Mouse (Mus musculus) Muller cell, postnatal 12 days (primary cell): ENCODE data around the gene Aes.

Source experiments
- DNase-seq: peaks from one replicate; pipeline ENCODE4 v3.0.0-alpha.2; 2015; ENCODE audit errors: inconsistent ontology term

Aes gene

GRCm38 (mm10) chr10:81568381-81569191 is 9.3 kb downstream of the Aes start:
- no peak for DNase-seq

DNA sequence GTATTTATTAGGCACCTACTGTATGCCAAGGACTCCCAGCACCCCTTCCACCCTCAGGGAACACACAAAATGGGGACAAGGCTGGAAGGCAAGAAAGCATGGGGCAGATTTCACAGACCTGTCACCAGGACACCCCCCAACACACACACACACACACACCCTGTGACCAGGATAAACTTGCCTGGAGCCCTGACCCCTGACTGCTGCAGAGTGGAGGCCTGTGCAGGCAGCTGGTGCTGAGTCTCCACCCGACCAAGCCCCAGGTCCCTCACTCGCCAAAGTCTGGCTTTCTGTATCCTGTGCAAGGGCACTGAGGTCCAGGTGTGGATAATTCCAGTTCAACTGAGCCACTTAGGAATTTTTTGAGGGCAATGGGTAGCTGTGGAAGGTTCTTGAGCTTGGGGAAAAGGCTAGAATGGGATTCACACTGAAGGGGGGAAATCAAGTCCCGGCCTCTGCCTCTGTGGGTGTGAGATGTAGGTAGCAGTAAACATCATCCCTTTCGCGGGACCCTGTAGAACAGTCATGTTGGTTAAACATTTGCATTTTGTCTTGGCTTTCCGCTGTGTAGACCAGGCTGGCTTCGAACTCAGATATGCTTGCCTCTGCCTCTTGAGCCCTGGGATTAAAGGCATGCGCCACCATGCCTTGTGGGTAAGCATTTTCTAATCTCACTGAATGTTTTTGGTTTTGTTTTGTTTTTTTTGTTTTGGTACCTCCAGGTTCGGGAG is 10.4 kb downstream of the Aes start:
- no peak for DNase-seq

DNA sequence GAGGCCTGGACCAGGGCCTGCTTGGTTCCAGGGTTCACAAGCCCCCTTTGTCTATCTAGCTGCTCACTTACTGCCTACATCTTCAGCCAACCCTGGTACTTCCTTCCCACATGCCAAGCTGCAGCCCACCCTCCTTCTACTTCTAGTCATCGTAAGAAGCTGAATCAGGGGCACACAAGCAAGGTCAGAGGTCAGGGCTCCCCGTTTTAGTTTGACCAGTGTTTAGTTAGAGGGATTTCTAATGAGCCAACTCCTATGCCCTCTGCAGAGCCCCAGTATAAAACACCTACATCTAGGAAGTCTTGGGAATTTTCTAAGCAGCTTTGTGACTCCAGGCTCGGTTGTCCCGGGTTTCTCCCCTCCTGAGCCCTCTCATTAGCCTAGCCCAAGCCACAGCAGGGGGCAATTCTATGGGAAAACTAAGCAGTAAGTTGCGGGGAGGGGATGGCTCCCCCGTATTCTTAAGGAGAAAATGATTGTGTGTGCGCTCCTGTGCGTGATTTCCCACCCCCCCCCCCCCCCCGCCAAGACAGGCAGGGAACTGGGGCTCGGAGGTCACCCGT is 11.0 kb downstream of the Aes start:
- DNase-seq, result no peak

GRCm38 (mm10) chr10:81570831-81571500 is 11.7 kb downstream of the Aes start:
- DNase-seq, result peak; percentile 98

DNA sequence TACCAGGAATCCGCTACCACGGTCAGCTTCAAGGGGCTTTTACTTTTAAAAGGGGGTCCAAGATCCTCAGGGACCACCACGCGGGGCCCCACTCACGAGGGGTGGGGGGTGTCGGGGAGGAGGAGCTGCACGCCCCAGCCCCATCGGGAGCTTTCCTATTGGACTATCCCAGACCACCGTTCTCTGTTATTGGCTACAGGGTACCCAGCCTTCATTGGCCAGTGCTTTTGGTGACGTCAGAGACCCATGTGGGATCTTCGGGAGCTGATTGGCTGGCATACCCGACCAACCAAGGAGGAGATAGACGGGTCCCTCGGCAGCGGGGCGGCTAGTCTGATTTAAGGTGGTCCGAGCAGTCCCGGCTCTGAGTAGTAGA is 12.2 kb downstream of the Aes start:
- peak; percentile 98 for DNase-seq

DNA sequence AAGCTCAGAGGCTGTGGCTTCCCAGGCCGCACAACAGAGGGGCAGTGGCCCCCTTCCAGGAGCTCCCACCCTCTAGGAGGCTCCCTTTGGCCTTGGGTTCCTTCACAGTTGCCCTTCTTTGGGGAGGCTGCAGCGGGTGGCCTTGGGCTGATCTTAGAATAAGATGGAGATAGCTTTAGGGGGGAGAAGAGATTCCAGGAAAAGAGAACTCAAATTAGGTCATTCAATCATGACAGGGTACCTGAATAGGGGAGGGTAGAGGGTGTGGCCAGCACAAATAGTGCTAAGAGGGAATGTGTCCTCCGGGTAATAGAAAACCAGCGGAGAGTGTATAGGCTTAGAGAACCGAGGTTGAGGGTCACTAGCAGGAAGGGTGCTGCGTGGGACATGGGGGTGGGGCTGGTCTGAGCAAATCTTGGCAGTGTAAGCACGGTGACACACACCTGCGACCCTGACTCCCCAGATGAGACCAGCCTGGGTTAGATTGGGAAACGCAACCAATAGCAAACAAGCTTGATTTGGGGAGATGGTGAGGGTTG is 12.9 kb downstream of the Aes start:
- DNase-seq, result no peak

- DNase-seq, result no peak
These were observed 13.7 kb downstream of the Aes start for GRCm38 (mm10) chr10:81572975-81573374.

DNA sequence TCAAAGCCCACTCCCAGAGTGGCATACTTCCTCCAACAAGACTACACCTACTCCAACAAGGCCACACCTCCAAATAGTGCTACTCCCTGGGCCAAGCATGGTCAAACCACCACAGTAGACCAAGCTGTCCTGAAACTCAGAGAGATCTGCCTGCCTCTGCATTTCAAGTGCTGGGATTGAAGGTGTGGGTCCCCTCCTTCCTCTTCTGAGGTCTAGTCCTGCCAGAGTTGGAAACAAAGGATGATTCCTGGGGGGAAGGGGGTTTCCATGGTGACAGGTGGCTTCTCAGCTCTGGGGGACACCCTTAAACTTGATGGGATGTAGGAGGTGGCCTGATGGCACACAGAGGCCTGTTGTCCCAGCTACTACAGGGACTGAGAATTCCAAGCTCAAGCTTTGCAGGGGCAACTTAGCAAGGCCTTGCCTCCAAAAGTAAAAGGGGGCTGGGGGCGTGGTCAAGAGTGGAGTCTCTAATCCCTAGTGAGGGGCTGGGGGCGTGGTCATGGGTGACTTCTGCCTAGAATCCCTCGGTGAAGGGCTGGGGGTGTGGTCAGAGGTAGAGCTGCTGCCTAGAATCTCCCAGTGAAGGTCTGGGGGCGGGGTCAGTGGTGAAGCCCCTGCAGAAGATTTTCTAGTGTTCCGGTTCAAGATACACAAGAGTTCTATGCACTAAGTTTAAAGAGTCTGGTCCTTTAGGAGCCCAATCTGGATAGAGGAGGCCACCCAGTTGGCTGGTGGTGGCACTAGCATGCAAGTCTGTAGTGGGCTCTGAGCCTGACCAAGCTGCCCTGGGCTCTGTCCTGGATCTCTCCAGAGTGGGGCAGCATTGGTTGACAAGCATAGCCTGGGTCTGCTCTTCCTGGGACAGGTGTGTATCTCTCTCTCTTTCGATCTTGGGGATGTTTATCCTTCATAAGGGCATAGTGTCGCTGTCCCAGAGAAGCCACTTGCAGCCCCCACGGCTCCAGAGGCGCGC is 15.1 kb downstream of the Aes start, which contains the start of gene Tle2:
Gene Tle2, plus strand, starts transcription at position 481 of the 976 bp plus-strand sequence.
- DNase-seq, result no peak

GRCm38 (mm10) chr10:81575208-81575631 is 15.9 kb downstream of the Aes start:
- peak; percentile 52 for DNase-seq

GRCm38 (mm10) chr10:81575695-81576094 is 16.4 kb downstream of the Aes start:
- DNase-seq, result no peak

DNA sequence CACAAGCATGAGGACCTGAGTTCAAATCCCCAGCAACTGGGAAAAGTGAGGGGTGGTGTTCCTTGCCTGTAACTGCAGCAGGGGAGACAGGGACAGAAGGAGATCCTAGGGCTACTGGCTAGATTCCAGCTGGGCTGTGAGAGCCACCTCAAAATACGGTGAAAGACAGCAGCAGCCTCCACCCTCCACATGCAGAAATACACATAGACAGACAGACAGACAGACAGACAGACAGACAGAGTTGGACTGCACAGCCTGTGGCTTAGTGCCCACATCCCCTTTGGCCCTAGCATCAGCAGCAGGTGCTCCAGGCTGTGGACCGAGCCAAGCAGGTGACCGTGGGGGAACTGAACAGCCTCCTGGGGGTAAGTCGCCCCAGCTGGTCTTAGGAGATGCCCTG is 20.7 kb downstream of the Aes start:
- DNase-seq, result no peak

DNA sequence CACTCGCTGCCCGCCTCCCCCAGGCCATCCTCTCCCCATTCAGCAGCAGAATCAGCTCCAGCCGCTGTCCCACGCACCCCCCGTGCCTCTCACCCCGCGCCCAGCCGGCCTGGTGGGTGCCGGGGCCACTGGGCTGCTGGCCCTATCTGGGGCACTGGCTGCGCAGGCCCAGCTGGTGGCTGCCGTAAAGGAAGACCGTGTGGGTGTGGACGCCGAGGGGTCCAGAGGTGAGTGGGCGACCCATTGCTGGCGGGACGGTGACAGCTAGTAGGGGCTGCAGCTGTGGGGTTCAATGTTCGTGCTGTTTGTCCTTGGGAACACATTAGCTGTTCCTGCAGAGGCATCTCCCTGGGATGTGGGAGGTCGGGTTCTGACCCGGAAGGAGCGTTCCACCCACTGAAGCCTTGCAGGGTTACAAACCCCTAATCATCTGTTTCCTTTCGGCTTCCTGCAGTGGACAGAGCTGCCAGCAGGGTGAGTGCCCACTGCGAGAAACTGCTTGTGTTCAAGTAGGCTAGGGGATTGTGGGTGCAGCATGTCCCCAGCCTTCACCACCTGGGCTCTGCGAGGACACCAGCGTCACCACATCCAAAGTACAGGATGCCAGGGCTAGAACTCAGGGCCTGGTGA is 21.3 kb downstream of the Aes start:
- no peak for DNase-seq

DNA sequence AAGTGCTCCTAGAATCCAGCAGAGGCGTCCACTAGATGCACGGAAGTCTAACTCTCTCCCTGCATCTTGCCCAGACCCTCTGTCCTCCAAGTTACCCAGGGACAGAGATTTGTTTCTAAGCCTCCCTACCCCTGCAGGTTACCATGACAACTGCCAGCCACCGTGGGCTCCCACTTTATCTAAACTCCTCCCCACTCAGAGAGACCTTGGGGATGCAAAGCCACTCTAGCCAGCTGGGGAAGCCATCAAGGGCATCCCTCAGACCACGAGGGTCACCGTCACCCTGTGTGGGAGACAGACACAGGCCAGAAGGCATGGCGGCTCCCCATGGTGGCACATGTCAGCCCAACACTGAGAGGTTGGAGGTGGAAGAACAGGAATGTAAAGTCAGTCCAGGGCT is 24.1 kb downstream of the Aes start:
- no peak for DNase-seq

DNA sequence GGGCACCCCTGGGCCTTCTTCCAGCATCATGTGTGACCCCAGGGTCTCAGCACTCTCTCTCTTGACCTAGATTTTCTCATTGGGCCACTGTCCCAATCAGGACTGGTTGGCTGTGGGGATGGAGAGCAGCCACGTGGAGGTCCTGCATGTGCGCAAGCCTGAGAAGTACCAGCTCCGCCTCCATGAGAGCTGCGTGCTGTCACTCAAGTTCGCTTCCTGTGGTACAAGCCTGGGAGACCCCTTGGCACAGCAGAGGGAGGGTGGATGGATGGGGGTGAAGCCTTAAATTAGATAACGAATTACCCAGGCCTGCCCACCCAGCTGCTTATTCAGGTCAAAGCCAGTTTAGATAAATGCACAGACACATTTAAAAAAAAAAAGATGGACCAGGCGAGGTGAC is 29.5 kb downstream of the Aes start:
- DNase-seq, result no peak

DNA sequence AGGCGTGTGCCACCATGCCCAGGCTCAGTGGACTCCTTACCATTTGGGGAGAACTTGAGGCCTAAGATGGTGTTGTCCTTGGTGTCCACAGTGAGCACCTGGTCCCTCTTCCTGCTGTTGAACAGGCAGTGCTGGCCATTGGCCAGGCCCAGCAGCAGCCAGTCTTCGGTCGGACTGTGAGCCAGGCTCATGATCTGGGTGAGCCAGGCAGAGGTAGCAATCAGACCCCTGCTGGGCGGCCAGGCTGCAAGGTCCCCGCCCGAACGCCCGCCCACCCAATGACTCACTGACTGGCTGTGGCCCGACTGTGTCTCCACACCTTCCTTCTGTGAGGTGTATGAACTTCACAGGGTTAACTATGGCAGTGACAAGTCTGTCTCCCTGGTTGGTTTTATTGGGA is 32.6 kb downstream of the Aes start:
- no peak for DNase-seq

GRCm38 (mm10) chr10:81592631-81593030 is 33.3 kb downstream of the Aes start:
- DNase-seq, result no peak

- DNase-seq, result no peak
These were observed 33.9 kb downstream of the Aes start for GRCm38 (mm10) chr10:81593223-81593622.

GRCm38 (mm10) chr10:81593935-81594334 is 34.6 kb downstream of the Aes start:
- DNase-seq, result no peak

- no peak for DNase-seq
These were observed 36.3 kb downstream of the Aes start for GRCm38 (mm10) chr10:81595599-81595998.

- peak; percentile 24 for DNase-seq
These were observed 37.3 kb downstream of the Aes start for GRCm38 (mm10) chr10:81596611-81597010.
